Mouse (Mus musculus) liver, embryonic 14.5 days (tissue): Measurements from ENCODE around the gene Dclre1b.

Source experiments
- CTCF ChIP-seq: IDR thresholded peaks from 2 replicates; pipeline ENCODE4 v1.5.1; 2016; ENCODE audit warnings: antibody characterized with exemption, low read depth, control low read depth
- EP300 ChIP-seq: IDR thresholded peaks from 2 replicates; pipeline ENCODE4 v1.6.1; 2016; ENCODE audit warnings: antibody characterized with exemption, low read depth

- no peak for TF ChIP-seq CTCF
- TF ChIP-seq EP300: no peak
Observed at GRCm38 (mm10) chr3:103773508-103773907, 35.7 kb downstream of the Dclre1b start.
